Mouse (Mus musculus): ENCODE measurements around the gene Lrrfip2.

Lrrfip2 gene

DNA sequence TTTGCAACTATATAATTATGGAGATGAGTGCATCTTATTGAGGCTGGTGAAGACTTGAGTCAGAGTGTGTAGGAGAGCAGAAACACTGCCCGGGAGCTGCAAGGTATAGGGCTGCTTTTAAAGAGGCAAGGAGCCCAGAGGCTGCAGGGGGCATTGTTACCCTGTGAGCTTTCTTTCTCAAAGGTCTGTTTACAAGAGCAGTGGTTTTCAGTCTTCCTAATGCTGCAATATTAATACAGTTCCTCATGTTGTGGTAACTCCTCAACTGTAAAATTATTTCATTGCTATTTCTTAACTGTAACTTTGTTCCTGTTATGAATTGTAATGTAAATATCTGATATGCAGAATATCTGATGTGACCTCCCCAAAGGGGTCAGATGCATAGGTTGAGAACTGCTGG, 104.2 kb downstream of the Lrrfip2 start:
- no peak for DNase-seq (ENCODE audit: low spot score in 2 of 2)

DNA sequence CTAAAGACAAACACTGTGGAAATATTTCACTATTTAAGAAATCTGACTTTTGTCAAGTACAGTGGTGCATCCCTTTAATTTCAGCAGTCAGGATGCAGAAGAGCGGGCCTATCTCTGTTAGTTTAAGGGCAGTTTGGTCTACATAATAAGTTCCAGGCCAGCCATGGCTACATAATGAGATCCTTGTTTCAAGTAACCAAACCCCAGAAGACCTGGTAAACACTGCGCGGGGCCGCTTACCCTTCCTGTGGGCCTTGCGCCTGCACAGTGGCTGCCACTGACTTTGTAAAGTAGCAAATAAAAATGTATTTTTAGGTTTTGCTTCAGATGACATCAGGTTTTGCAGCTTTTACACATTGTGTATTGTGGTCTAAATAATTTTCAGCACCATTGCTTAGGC, 106.0 kb downstream of the Lrrfip2 start:
- DNase-seq (ENCODE audit: low spot score in 2 of 2), result no peak

- no peak for DNase-seq (ENCODE audit: low spot score in 2 of 2)
Measured at GRCm38 (mm10) chr9:111228446-111228845, 111.1 kb downstream of the Lrrfip2 start.

DNA sequence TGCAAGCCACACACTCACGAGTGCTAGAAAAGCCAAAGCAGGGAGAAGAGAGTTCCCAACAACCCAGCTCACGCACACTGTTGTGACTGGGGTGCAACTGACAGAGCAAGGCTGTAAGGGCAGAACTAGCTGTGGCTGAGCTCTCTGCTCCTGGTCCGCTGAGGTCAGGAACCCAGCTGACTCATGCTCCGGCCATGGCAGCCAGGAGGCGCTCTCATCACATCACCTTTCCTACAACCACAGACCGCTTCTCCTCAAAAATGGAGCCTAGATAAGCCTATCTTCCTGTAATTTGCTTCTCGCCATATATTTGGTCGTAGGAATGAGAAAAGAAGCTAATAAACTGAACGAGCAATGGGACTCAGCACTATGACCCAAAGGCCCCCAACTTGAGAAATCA, 117.3 kb downstream of the Lrrfip2 start:
- DNase-seq (ENCODE audit: low spot score in 2 of 2), result no peak

GRCm38 (mm10) chr9:111237726-111238125, 120.3 kb downstream of the Lrrfip2 start:
- no peak for DNase-seq (ENCODE audit: low spot score in 2 of 2)

DNA sequence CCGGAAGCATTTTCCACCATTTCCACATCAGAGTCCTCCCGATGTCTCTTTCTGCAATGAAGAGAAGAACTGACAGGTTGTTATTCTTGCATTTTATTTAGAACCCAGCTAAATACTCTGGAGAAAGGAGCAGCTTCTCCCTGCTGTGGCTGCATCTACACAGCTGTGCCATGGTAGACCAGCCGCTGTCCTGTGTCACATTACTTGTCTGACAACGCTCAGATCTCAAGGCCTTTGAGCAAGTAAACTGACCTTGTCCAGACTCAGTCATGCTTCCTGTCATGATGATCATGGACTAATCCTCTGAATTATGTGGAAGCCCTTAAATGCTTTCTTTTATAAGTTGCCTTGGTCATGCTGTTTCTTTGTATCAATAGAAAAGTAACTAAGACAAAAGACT, 122.4 kb downstream of the Lrrfip2 start:
- no peak for DNase-seq (ENCODE audit: low spot score in 2 of 2)

DNA sequence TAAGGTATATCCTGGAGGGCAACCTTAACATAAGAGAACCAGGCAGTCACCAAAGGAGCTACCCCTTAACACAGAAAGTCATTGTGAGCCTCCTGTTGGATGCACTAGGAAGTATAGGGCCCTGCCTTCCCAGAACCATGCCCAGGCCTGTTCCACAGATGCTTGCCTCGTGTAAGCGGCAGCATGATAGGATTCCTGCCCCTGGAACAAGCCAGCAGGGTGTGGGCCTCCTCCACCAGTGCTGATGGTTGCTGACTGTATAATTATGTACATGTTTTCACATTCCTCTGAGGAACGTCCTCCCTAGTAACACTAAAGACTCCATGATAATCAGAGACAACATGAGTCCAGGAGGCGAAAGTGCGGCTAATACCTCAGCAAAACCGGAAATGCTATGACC, 126.0 kb downstream of the Lrrfip2 start:
- no peak for DNase-seq (ENCODE audit: low spot score in 2 of 2)

DNA sequence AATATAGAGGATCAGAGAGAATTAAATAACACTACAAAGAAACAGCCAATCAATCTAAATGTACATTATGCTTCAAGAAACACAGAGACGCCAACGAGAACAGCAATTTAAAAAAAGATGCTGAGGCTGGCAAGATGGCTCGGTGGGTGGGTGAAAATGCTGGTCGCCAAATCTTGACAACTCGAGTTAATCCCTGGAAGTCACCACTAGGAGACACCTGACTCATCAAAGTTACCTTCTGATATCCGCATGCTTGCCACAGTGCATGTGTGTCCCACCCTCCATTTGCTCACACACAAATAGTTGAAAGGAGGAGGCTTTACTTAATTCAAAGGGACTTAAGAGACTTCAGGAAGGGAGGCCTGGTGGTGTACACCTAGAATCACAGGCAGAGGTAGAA, 128.2 kb downstream of the Lrrfip2 start:
- no peak for DNase-seq (ENCODE audit: low spot score in 2 of 2)

- no peak for DNase-seq (ENCODE audit: low spot score in 2 of 2)
Measured at GRCm38 (mm10) chr9:111247682-111248246, 130.4 kb downstream of the Lrrfip2 start.

DNA sequence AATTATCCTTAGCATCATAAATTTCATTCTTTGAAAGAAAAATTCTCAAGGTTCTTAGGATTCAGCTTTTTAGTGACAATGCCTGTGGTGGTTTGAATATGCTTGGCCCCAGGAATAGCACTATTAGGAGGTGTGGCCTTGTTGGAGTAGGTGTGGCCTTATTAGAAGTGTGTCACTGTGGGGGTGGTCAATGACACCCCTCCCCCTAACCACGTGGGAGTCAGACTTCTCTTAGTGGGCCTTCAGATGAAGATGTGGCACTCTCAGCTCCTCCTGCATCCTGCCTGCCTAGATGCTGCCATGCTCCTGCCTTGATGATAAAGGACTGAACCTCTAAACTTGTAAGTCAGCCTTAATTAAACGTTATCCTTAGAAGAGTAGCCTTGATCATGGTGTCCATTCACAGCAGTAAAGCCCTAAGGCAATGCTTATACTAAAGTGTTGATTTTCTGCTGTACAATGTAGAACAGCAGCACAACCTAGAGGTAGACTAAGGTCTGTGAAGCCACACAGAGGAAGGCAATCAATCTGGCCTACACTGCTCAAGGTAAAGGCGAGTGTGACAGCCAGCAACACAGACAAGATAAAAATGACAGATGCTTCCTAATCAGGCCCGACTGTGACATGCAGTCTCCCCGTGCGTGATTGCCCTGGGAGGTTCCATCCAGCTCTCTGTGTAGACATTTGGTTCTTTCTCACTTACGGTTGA, 134.9 kb downstream of the Lrrfip2 start:
- DNase-seq (ENCODE audit: low spot score in 2 of 2), result no peak

GRCm38 (mm10) chr9:111260360-111260985, 143.1 kb downstream of the Lrrfip2 start:
- no peak for DNase-seq (ENCODE audit: low spot score in 2 of 2)

DNA sequence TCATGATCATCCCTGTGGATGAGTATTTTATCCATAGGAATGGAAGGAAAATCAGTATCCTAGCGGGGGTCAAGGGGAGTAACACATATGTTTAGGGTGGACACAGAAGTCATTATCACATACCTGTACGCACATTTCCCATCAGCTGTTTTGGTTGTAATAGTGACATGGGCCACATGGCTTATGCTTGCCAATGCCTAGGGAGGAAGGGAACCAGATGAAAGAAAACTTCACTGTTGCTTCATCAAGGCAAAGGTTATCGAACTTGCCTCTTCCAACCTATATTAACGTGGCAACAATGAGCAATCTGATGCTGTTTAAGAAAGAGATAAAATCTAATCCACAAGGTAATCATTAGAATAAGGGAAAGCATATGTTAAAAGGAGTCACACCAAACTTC, 144.0 kb downstream of the Lrrfip2 start:
- DNase-seq (ENCODE audit: low spot score in 2 of 2), result no peak

GRCm38 (mm10) chr9:111267998-111268397, 150.6 kb downstream of the Lrrfip2 start:
- no peak for DNase-seq (ENCODE audit: low spot score in 2 of 2)

DNA sequence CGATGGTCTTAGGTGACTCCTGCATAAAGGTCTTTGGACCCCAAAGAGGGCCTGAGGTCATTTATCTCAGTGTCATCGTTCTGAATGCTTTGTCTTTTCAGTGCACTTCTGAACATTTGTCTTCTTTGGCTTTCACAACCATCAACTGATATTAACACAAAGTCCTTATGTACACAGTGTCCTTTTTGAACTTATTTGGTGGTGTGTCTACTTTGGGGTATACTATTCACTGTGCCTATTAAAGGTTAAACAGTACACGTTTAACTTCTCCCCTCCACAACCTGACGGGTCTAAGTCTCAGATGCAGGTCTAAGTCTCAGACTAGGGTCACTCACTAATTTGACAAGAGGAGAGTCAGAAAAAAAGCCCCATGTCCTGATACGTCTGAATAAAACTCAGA, 153.2 kb downstream of the Lrrfip2 start:
- no peak for DNase-seq (ENCODE audit: low spot score in 2 of 2)

GRCm38 (mm10) chr9:111271056-111271433, 153.7 kb downstream of the Lrrfip2 start:
- no peak for DNase-seq (ENCODE audit: low spot score in 2 of 2)

DNA sequence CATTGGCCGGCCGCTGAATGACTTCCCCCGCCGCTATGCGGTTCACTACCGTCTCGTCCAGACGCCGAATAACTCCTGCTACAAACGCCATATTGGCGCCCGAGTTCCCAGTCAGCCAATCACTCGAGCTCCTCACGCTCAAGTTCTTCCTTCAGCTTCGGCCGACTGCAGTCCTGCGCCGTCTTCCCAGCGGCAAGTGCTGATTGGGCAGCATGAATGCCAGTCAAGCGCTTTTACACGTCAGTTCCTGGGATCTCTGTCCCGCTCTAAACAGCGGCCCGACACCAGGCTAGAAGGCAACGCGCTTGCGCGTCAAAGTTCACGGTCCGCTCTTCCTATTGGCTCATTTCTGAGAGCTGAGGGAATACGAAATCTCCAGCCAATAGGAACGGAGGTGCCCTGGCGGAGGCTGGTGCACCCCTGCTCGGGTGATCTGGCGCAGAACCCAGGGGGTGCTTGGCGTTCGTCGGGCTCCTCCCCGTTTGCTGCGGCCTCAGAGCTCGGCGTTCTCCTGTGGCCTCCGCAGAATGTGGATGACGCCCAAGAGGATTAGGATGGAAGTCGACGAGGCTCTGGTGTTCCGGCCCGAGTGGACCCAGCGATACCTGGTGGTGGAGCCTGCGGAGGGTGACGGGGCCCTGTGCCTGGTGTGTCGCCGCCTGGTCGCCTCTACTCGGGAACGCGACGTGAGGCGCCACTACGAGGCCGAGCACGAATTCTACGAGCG, 154.2 kb downstream of the Lrrfip2 start, which contains the start of the genes Mlh1 and Epm2aip1:
Gene Mlh1, minus strand, starts transcription at position 358 of the 727 bp plus-strand sequence.
Gene Epm2aip1, plus strand, starts transcription at position 496 of the 727 bp plus-strand sequence.
- peak; percentile 97 to 98 for DNase-seq (ENCODE audit: low spot score in 2 of 2)

DNA sequence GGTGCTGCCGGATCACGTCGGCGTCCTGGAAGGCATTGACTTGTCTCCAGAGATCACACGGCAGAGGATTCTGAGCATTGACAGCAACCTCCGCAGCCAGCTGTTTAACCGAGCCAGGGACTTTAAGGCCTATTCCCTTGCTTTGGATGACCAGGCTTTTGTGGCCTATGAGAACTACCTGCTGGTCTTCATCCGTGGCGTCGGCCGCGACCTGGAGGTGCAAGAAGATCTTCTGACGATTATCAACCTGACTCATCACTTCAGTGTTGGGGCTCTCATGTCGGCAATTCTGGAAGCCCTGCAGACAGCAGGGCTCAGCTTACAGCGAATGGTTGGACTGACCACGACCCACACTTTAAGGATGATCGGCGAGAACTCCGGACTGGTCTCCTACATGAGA, 155.0 kb downstream of the Lrrfip2 start:
- no peak for DNase-seq (ENCODE audit: low spot score in 2 of 2)

GRCm38 (mm10) chr9:111272996-111273785, 155.8 kb downstream of the Lrrfip2 start:
- DNase-seq (ENCODE audit: low spot score in 2 of 2), result no peak

DNA sequence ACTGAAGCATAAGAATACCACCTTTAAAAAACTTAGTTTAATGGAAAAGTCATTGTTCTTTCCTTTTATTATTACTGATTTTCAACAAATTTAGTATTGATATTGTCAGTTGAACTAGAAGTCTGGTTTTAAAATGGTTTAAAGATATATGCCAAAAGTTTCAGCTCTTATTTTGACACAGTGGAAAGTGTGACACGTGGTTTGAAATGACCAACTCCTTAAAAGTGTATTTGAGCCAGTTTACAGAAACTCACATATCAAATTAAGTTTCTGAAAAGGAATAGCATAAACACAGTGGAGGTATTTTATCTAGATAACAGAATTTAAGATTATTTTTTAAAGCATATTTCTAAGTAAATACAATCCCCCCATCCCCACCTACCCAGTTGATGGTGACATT, 156.6 kb downstream of the Lrrfip2 start:
- DNase-seq (ENCODE audit: low spot score in 2 of 2), result no peak

GRCm38 (mm10) chr9:111275156-111275555, 157.8 kb downstream of the Lrrfip2 start:
- DNase-seq (ENCODE audit: low spot score in 2 of 2), result no peak

All from spleen, postnatal 14 days (tissue).